In the genomic region with DNA sequence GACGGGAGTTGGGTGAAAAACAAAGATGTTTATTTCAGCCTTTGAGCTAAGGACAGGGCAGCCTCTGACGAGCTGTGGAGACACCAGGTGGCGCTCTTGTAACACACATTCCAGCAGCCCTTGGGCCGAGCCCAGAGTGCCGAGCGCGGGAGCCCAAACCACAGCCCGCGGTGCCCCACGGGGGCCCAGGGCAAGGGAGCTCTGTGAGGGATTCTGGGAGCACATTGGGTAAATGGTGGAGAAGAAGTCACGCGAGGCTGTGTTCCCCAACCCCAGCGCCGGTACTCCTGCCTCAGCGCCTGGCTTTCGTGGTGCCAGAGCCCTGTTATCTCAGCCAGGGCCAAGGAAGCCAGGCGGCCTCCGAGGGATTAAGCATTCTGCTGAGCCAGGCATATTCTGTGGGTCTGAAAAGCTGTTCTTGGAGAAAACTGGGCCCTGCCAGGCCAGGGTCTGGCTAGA, we compare ENCODE assay signal across 8 mouse cellular contexts. TPM values are rescaled to one million over a fixed set of nuclear protein-coding genes. Genes with fewer than 3 reads are reported as not detected.
DNase-seq lines count a peak whose midpoint lies in the region; ATAC-seq and TF ChIP-seq lines count a peak whose summit lies in the region.

No protein-coding gene starts in this region.

- no peaks in the 10 kb centered on the region for H3K27me3 ChIP-seq in MEL (ENCODE audit: control insufficient read depth in 1 of 2, insufficient read depth in 2 of 2, low read length in 2 of 2)
- H3K27me3 ChIP-seq in lung, embryonic 15.5 days = no peaks in the 10 kb centered on the region
- H3K27me3 ChIP-seq in thymus, adult 2 months (ENCODE audit: control insufficient read depth, insufficient read depth, low read length) = no peaks in the 10 kb centered on the region

- peak overlapping the region; percentile 72 for H3K4me2 ChIP-seq in lung, embryonic 15.5 days

- peak; percentile 88 for DNase-seq in MEL (ENCODE audit: low read depth, low spot score)
- peak; percentile 83 for DNase-seq in cerebellum, adult 8-10 months
- DNase-seq in layer of hippocampus, adult 8-10 months (ENCODE audit: low spot score in 2 of 2) = peak; percentile 36 to 87
- peak; percentile 48 for DNase-seq in ovary, adult 18-20 months (ENCODE audit: low spot score)
- peak; percentile 75 for DNase-seq in thymus, adult 2 months

- peak; percentile 71 to 98 (median 96) for TF ChIP-seq CTCF in MEL (IDR thresholded peaks at IDR 0.05 in 2 of 3, conservative IDR thresholded peaks at IDR 0.05 in 1 of 3; ENCODE audit: control insufficient read depth in 1 of 3, insufficient read depth in 1 of 3, low read depth in 2 of 3, low read length in 3 of 3, poor library complexity in 1 of 3, severe bottlenecking in 1 of 3)
- peak; percentile 89 for TF ChIP-seq CTCF in thymus, adult 2 months (IDR thresholded peaks at IDR 0.05; ENCODE audit: borderline replicate concordance, control insufficient read depth, extremely low read depth, insufficient read depth, low read length, poor library complexity)

- no peaks in the 10 kb centered on the region for H3K79me2 ChIP-seq in MEL (ENCODE audit: control insufficient read depth, insufficient read depth, low read length, poor library complexity)

- peak overlapping the region; percentile 12 to 45; a peak in 3 of 4 replicates for H3K4me3 ChIP-seq in MEL (ENCODE audit: control insufficient read depth in 1 of 2, insufficient read depth in 1 of 2, low read depth in 2 of 2, low read length in 2 of 2)
- peak overlapping the region; percentile 25 for H3K4me3 ChIP-seq in lung, embryonic 15.5 days
- no peak overlapping the region for H3K4me3 ChIP-seq in thymus, adult 2 months (ENCODE audit: control insufficient read depth, insufficient read depth, low read length)

- no peak for TF ChIP-seq EP300 in MEL (IDR thresholded peaks at IDR 0.05; ENCODE audit: low read depth in 1 of 2, low read length in 2 of 2)

- H3K36me3 ChIP-seq in MEL (ENCODE audit: control insufficient read depth in 1 of 2, insufficient read depth in 2 of 2, low read length in 2 of 2) = no peaks in the 10 kb centered on the region
- H3K36me3 ChIP-seq in lung, embryonic 15.5 days = no peaks in the 10 kb centered on the region
- H3K36me3 ChIP-seq in thymus, adult 2 months (ENCODE audit: control insufficient read depth, insufficient read depth, low read length) = no peaks in the 10 kb centered on the region

- WGBS in lung, embryonic 15.5 days = under 1% methylated on average over 18 of the region's 18 CpGs
- 7% methylated on average over 18 of the region's 18 CpGs for WGBS in thymus, adult 2 months

- no peaks in the 10 kb centered on the region for H3K9me3 ChIP-seq in MEL (replicated peaks; ENCODE audit: insufficient read depth, low read length)
- H3K9me3 ChIP-seq in lung, embryonic 15.5 days = no peaks in the 10 kb centered on the region

- no peak overlapping the region for H3K27ac ChIP-seq in MEL (ENCODE audit: control insufficient read depth, low read depth, low read length)
- H3K27ac ChIP-seq in lung, embryonic 15.5 days = peak overlapping the region; percentile 77
- H3K27ac ChIP-seq in thymus, adult 2 months (ENCODE audit: control insufficient read depth, insufficient read depth, low read length) = no peak overlapping the region

- peak overlapping the region; percentile 65 for H3K9ac ChIP-seq in MEL (ENCODE audit: control insufficient read depth, low read depth, low read length, poor library complexity, severe bottlenecking)
- H3K9ac ChIP-seq in lung, embryonic 15.5 days = peak overlapping the region; percentile 39

- no peak; the same call in none of the 2 replicates for TF ChIP-seq RAD21 in MEL (IDR thresholded peaks at IDR 0.05; ENCODE audit: low read depth, low read length)

- 0 out of 4 replicates have a peak, but pooled peaks cover 0 to 7% of the 10 kb centered on the region in 2 experiments for H3K4me1 ChIP-seq in MEL (ENCODE audit: control insufficient read depth in 1 of 2, insufficient read depth in 2 of 2, low read length in 2 of 2)
- H3K4me1 ChIP-seq in lung, embryonic 15.5 days = peaks cover 15% of the 10 kb centered on the region
- 0 out of 2 replicates have a peak, but pooled peaks cover 3% of the 10 kb centered on the region for H3K4me1 ChIP-seq in thymus, adult 2 months (replicated peaks; ENCODE audit: control insufficient read depth, insufficient read depth, low read length)

- no peak for TF ChIP-seq POLR2A in MEL (IDR thresholded peaks at IDR 0.05; ENCODE audit: control insufficient read depth in 1 of 2, insufficient read depth in 1 of 2, low read depth in 1 of 2, low read length in 2 of 2, poor library complexity in 1 of 2)
- TF ChIP-seq POLR2A in thymus, adult 2 months (IDR thresholded peaks at IDR 0.05; ENCODE audit: control insufficient read depth, extremely low read depth, insufficient read depth, low read length, poor library complexity) = no peak

- ATAC-seq in frontal cortex, adult (ENCODE audit: low TSS enrichment) = peak; percentile 90
- ATAC-seq in hematopoietic stem cell, adult 5-6 weeks (replicated peaks in 1 of 2; ENCODE audit: insufficient read depth in 1 of 2, low FRiP score in 2 of 2, low TSS enrichment in 1 of 2, low read depth in 1 of 2, poor library complexity in 2 of 2, severe bottlenecking in 2 of 2) = peak; percentile 73 to 81
- ATAC-seq in lung, embryonic 15.5 days (ENCODE audit: borderline replicate concordance, extremely low read depth, low FRiP score, low TSS enrichment) = peak; percentile 83

TF ChIP-seq in MEL, 35 proteins besides CTCF, POLR2A, EP300 and RAD21 (continues in another document):
- TF ChIP-seq ZNF384 (IDR thresholded peaks at IDR 0.05; ENCODE audit: low read depth, low read length) (no peak), USF2 (IDR thresholded peaks at IDR 0.05; ENCODE audit: borderline replicate concordance in 1 of 2, insufficient read depth in 1 of 2, low read depth in 1 of 2, low read length in 2 of 2) (no peak), CHD1 (IDR thresholded peaks at IDR 0.05; ENCODE audit: low read depth, low read length) (no peak), SIN3A (IDR thresholded peaks at IDR 0.05; ENCODE audit: low read length) (peak; percentile 55; the same call in 1 of the 2 replicates), MEF2A (IDR thresholded peaks at IDR 0.05; ENCODE audit: extremely low read depth, insufficient replicate concordance, low read depth, low read length, poor library complexity, severe bottlenecking) (no peak), SMC3 (IDR thresholded peaks at IDR 0.05; ENCODE audit: low read depth, low read length) (peak; percentile 99), KAT2A (conservative IDR thresholded peaks at IDR 0.05; ENCODE audit: low read depth, low read length) (no peak), ETS1 (IDR thresholded peaks at IDR 0.05; ENCODE audit: low read depth, low read length) (no peak), NRF1 (IDR thresholded peaks at IDR 0.05; ENCODE audit: insufficient read depth, low read depth, low read length, poor library complexity, severe bottlenecking) (no peak), JUND (IDR thresholded peaks at IDR 0.05; ENCODE audit: low read depth, low read length) (no peak), MAZ (IDR thresholded peaks at IDR 0.05; ENCODE audit: low read depth, low read length) (0 out of 2 replicates have a peak, but pooled peaks have one; percentile 28), MYC (IDR thresholded peaks at IDR 0.05; ENCODE audit: low read depth, low read length) (no peak), TCF12 (IDR thresholded peaks at IDR 0.05; ENCODE audit: low read depth, low read length) (0 out of 2 replicates have a peak, but pooled peaks have one; percentile 13), ZKSCAN1 (IDR thresholded peaks at IDR 0.05; ENCODE audit: low read depth, low read length) (no peak), CHD2 (IDR thresholded peaks at IDR 0.05; ENCODE audit: low read length) (no peak), NELFE (IDR thresholded peaks at IDR 0.05; ENCODE audit: low read depth, low read length) (no peak), MXI1 (IDR thresholded peaks at IDR 0.05; ENCODE audit: low read depth, low read length) (no peak), POLR2AphosphoS2 (IDR thresholded peaks at IDR 0.05; ENCODE audit: low read length) (no peak), MAFK (IDR thresholded peaks at IDR 0.05; ENCODE audit: borderline replicate concordance, low read depth, low read length) (peak; percentile 67; the same call in 1 of the 2 replicates), MAX (IDR thresholded peaks at IDR 0.05; ENCODE audit: low read length) (no peak), GABPA (IDR thresholded peaks at IDR 0.05; ENCODE audit: low read depth, low read length) (no peak), ELF1 (IDR thresholded peaks at IDR 0.05; ENCODE audit: low read depth, low read length) (no peak), UBTF (IDR thresholded peaks at IDR 0.05; ENCODE audit: borderline replicate concordance, insufficient read depth, low read depth, low read length) (no peak), POLR2AphosphoS5 (IDR thresholded peaks at IDR 0.05; ENCODE audit: borderline replicate concordance, low read depth, low read length) (no peak), TAL1 (IDR thresholded peaks at IDR 0.05; ENCODE audit: low read length) (no peak), ZMIZ1 (IDR thresholded peaks at IDR 0.05; ENCODE audit: low read depth, low read length) (no peak), HCFC1 (IDR thresholded peaks at IDR 0.05; ENCODE audit: low read depth, low read length) (0 out of 2 replicates have a peak, but pooled peaks have one; percentile 20), USF1 (IDR thresholded peaks at IDR 0.05; ENCODE audit: low read depth, low read length) (no peak), MYB (IDR thresholded peaks at IDR 0.05; ENCODE audit: low read depth, low read length) (no peak)

RNA-seq across cellular contexts. Expression of a gene that starts 47.8 kb away (rescaled TPM):
- 0.85 and 0.96 TPM in 2 replicates for total RNA-seq in MEL (2012; rRNA removed)
- polyA plus RNA-seq in MEL (2012; ENCODE audit: insufficient read depth in 1 of 2, insufficient read length in 2 of 2, low read depth in 1 of 2, low replicate concordance in 2 of 2, missing spikeins in 1 of 2) = under 1 TPM in 1 of 2 experiments, not detected in 1; 0.63 TPM
- total RNA-seq in hematopoietic stem cell, adult 5-6 weeks (2017) = not detected in 2 replicates
- 1 to 10 TPM in 1 of 4 experiments, under 1 TPM in 3; 0.61 to 1.2 (median 0.83) TPM for total RNA-seq in layer of hippocampus, adult 8-10 months (2022)
- 5.5 and 6.0 TPM in 2 replicates for polyA plus RNA-seq in lung, embryonic 15.5 days (2015; fragmentation: Nextera tagmentation; extraction: Ambion mirVana)
- 2.3 and 4.6 TPM in 2 replicates for polyA plus RNA-seq in thymus, adult 2 months (2012; rRNA removed)

RNA-seq across cellular contexts. Expression of a gene that starts 59.5 kb away (rescaled TPM):
- total RNA-seq in MEL (2012; rRNA removed) = 1.5 and 1.7 TPM in 2 replicates
- polyA plus RNA-seq in MEL (2012; ENCODE audit: insufficient read depth in 1 of 2, insufficient read length in 2 of 2, low read depth in 1 of 2, low replicate concordance in 2 of 2, missing spikeins in 1 of 2) = 1 to 10 TPM in 1 of 2 experiments, not detected in 1; 1.9 TPM
- 0.13 and 0.30 TPM in 2 replicates for total RNA-seq in hematopoietic stem cell, adult 5-6 weeks (2017)
- total RNA-seq in layer of hippocampus, adult 8-10 months (2022) = under 1 TPM in 1 of 4 experiments, not detected in 3; 0.16 TPM
- 4.4 and 4.5 TPM in 2 replicates for polyA plus RNA-seq in lung, embryonic 15.5 days (2015; fragmentation: Nextera tagmentation; extraction: Ambion mirVana)
- polyA plus RNA-seq in thymus, adult 2 months (2012; rRNA removed) = 2.9 and 4.5 TPM in 2 replicates
